Mouse (Mus musculus) skeletal muscle tissue, adult 2 months (tissue): ENCODE measurements at regions not wholly inside any gene's neighbourhood (a gene's known extent, or its start where the extent isn't known, plus 50 kb on each side); places are given as distances from the start of the nearest gene placed in this dataset.
"Not testable (repeated sequence)": the region's sequence is repeated elsewhere in the genome, so short reads cannot be mapped to it uniquely, and the experiment has no call there.

Experiments
- DNase-seq: peaks from one replicate; pipeline ENCODE4 v3.0.0-alpha.2; 2012; ENCODE audit warnings: low read depth, low spot score

DNA sequence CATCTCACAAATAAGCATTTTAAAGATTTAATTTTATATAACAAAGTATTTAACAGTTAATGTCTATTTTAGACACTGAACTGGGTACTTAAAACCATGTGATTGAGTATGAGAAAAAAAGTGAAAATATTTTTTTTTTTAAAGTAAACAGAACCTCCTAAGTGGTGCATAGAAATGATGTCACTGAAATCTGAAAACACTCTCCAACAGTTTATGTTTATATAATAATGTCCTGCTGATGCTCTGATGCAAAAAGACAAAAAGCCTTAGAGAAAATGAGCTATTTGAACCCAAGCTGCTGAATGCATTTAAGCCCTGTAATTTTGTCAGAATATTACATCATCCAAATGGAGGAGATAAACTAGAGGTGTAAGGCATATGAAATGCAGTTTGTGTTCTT, 3447.1 kb downstream of the 9330182O14Rik start:
- DNase-seq = no peak

DNA sequence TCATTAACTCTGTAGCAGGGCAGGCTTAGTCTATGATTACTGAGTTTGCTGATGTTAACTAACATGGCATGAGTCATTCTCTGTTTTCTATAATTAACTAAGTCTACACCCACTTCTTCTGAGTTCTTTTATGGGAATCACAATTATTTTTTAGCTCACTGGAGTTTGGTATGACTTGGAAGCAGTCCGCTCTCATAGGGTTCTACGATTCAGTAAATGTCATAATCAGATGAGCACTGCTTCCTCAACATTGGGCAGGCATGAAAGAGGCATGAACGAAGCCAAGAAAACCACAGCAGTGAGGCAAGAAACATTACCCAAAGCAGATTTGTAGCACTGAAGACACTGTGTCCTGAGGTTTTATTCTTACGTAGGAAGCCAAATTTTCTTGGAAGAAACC, 3451.6 kb downstream of the 9330182O14Rik start:
- no peak for DNase-seq

DNA sequence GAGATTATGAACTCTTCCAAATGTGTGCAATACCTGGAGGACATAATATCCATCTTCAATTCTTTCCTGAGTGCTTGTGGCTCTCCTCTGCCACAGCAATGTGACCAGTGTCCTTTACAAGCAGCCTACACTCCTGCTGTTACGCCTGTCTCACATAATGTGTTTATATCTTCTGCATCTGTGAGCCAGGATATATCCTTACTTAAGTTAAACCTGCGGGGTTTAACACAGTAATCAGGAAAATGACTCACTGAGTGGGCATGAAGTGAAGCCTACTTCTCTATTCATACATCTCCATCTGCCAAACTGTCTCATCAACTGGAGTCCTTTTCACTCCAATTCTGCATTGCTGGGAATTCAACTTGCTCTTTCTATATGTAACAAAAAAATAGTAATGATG, 3453.9 kb downstream of the 9330182O14Rik start:
- no peak for DNase-seq

DNA sequence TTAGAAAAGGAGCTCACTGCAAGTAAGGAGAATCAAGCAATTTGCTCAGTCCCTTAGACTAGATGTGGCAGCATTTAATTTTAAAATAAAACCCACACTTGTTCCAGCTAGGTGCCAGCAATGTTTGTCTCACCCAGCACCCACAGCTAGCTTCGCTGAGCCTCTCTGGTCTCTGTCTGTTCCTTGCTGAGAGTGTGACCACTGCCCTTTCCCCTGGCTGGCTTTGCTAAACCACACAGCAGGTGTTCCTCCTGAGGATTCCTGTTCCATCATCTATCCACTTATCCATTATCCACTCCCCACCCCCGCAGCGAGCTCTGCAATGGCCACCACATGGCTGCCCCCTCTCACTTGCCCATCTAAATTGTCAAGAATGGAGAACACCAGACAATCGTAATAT, 3473.5 kb downstream of the 9330182O14Rik start:
- DNase-seq = no peak

DNA sequence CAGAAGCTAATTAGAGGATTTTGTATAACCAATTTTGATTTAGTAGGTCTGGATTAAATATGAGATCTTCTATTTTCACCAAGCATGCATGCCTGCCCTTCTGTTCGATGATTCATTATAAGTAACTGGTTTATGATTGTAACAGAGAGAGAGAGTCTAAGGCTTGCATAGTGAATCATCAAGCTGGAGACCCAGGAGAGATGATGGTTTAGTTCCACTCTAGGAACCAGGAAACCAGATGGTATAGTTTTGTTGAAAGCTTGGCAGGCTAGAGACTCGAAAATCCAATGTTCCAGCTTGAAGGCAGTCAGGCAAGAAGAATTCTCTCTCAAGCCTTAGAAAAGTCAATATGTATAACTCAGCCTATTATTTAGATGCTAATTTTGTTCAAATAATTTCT, 3475.7 kb downstream of the 9330182O14Rik start:
- DNase-seq = no peak

DNA sequence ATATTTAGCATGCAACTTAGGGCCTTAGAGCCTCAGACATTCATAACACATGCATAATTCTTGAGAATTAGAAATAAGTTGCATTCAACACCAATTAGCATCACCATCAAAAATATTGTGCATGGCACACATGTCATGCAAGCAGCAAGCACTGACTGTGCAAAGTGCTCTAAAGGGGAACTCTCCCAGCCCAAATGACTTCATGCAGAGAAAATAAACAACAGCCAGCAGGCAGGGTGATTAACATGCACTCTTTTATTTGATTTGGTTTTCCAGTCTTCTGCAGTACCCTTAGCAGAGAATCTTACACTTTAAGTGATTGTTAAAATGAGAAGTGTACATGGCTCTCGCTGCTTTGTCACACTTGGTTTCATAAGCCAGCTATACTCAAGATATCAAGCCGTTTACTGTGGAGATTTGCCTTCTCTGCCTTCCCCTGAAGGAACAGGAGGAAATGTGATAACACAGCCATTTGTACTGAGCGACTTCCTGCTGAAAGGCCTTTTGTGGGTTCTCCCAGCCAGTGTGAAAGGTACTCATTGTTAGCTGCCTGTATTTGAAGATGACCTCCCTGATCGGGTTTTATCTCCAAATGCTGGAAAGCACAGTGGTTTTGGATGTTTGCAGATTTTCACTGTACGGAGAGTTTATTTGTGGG, 3480.0 kb downstream of the 9330182O14Rik start:
- no peak for DNase-seq

DNA sequence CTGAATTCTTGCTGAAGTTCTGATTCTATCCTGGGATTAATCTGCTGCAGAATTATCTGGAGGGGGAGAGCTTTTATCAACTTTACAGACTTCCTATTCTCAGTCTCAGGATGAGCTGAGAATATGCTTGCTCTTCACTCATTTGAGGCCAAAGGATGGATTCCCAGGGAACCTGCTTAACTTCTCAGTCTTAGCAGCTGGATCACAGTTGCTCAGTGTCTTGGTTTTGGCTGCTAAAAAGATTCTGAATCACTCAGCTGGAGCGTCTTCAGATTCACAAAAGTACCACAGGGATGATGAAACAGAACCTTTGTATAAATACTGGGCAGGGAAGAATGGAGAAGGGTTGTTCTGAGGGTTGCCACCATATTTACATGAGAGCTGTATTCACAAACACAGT, 3481.6 kb downstream of the 9330182O14Rik start:
- DNase-seq = no peak

DNA sequence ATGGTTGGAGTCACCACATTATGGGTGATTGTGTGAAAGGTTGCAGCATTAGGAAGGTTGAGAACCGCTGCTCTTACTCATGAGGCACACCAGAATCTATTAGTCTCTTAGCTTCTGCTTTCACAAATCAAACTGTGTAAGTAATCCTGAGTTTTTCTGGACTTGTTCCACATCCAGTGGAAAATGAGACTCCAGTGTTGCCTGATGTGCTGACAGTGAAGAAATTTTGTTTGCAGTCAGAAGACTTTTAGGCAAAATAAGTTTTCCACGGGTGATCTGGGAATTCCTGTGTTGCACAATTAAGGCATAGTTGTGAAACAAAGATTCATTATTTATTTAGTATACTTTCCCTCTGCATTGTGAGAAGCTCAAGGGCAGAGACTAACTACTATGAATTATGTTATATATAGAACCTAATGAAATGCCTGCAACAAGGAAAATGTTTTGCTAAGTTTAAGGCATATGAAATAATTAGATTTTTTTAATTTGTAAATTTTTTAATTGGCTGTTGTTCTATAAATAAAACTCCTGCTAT, 3490.3 kb downstream of the 9330182O14Rik start:
- peak; percentile 5 for DNase-seq

DNA sequence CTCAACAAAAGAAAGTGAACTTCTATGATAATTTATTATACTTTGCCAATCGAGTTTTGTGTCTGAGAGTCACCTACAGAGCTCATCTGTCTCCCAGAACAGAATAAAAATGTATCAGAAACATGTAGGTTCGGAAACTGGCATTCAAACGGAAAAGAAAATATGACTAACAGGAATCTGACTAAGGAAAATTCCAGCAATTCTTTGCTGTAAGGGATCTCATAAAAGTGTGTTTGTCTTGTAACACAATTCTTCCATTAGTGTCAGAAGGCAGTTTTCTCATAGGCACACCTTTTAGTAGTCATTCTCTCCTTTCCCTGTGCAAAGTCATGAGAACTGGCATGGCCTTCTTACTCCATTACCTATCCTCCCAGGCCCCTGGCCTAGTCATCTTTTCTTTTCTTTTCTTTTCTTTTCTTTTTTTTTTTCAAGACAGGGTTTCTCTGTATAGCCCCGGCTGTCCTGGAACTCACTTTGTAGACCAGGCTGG, 3490.9 kb downstream of the 9330182O14Rik start:
- DNase-seq = no peak

DNA sequence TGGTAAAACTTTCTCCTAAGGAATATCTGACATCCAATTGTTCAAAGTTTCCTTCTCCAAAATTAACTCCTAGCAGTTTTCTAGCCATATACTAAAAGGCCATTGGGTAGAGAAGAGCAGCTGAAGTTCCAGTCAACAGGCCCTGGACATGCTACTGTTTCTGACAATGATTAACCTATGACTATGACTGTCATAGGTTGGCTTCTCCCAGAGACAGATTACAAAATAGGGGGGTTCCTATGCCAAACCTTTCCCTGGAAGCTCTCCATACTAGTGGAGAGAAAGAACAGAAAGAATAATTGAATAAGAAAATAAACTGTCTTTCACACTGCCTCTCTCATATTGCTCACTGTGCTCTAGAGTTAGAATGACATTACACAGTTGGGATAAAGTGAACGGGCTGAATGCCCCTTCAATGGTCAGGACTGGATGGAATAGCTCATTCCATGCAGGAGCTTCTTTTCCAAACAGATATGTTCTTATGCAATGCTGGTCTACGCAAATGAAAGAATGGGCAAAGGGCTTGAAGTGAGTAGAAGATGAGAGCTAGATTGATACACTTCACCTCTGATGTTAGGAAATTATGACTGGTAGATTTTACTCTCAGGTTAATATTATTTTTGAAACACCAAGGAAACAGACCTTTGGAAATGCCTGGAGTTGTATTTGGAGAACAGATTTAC, 3516.8 kb downstream of the 9330182O14Rik start:
- no peak for DNase-seq

DNA sequence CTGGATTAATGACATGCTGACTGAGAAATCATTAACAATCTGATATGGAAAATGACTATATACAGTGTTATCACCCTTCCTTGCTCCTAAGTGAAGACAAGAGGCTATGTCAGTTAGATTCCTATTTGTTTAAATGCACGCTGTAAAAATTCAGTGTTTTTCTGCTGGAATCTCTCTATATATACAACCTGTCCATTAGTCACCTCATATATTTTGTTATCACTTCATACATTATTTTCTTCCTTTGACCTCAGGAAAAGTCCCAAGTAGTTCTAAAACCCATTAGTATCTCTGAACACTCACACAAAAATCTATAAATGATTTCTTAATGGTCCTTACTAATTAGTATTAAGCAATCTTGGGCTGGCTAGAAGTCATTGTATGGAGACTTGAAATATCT, 3529.5 kb downstream of the 9330182O14Rik start:
- DNase-seq = no peak

DNA sequence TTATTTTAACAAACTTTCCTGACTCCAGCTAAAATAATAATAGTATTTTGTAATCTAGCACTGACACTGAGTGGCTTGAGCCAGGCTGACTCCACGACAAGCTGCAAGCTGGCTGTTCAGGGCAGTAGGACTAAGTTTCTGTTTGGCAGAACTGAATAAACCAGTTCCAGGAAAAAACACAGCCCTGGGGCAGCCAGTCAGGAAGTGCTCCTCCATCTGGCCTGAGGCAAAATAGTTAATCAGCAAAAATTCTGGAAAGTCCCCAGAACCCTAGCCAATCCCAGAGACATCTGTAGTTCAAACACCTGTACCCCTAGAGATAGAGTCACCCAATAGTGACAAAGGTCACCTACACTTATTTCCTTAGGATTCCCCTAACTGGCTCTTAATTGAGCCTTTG, 3544.7 kb downstream of the 9330182O14Rik start:
- peak; percentile 20 for DNase-seq

DNA sequence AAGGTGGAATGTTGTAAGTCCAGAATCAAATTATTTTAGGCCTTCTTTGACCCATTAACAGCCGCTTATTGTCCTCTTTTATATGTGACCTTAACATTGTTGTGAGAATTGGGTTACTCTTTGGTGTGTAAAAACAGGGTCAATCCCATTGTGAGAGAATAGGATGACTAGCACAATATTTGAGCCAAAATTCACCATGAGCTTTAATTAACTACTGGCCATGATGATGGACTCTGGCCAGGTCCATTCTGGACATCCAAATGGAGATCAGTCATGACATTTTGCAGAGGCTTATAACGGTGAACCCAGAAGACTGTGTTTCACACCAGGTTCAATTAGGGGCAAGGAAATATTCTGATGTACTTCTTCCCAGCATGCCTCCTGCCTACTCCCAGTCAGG, 3548.0 kb downstream of the 9330182O14Rik start:
- DNase-seq = no peak

DNA sequence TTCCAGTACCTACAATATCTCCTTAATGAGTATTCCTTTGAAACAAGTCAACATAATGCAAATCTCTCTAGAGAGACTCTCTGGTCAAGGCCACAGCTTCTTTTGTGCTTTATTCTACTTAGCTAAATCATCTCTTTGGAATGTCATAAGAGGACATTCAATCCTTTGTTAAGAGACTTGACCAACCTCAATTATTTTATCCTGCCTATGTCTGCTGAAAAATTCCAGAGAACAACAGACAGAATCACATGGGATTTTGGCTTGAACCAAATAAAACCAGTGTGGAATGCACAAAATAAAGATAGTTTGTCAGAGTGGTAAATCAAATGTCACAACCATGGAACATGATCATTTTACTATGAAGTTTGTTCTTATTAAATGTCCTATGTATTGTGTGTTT, 3557.8 kb downstream of the 9330182O14Rik start:
- not testable (repeated sequence) for DNase-seq

DNA sequence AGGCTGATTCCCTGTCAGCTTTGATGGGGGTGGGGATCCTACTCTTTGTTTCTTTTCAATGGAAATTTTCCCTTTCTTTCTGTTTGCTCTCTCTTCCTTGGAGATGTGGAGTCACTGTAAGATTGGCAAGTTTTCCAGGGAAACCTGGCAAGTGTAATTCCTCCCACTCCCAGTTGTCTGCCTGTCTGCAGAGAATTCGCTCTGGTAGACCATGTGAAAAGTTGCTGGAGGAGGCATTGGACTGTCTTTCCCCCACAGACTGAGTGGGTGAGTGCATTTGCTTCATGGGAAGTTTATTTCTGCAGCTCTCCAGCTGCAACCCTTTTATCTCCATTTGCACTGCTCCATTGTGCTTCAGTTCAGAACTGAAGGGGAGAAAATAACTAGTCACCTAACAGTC, 3561.3 kb downstream of the 9330182O14Rik start:
- no peak for DNase-seq

DNA sequence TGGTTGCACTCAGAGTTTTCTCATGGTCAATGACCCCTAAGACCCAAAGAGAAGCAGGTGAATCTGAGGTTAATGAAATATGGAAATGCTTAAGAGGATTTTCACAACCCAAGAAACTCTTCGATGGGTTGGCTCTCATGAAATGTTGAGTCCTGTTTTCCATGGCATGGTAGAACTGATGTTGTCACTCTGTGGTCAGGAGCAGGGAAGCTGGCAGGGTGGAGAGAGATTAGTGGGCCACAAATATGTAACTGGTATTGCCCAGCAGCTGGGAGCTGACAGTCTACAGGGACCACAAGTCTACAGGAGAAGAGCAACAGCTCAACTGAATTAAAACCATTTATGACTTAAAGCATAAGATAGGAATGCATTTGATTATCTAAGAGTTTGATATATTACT, 3582.9 kb downstream of the 9330182O14Rik start:
- no peak for DNase-seq

DNA sequence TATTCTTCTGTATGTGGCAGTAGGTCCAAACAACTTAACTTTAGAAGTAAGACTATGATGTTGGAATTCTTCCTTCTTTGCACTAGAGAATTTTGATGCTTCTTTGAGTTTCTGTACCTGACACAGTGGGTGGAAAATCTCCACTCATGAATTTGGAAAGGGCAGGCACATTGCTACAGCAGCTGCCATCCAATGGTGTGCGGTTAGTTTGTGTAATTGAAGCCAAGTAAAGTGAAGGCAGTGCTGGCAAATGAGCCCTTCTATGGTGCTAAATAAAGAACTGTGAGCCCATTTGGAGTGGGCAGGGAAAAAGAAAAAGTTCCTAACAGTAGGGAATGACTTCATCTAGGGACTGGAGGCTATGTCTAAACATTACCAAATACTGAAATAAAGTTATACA, 3583.4 kb downstream of the 9330182O14Rik start:
- DNase-seq = no peak

DNA sequence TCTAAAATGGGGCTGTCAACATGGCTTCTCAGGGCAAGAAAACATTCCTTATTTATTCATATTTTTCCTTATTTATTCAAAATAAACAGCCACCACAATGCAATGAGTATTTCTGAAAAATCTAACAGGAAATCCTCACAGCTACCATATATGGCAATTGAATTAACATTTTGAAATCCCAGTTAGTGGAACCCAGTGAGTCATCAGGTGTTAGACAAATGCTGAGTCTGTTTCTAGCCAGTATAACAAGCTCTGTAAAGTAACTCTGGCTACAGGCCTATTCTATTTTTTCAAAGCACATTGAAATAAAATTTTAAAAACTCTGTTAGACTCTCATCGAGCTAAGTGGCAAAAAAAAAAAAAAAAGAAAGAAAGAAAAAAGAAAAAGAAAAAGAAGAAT, 3586.8 kb downstream of the 9330182O14Rik start:
- DNase-seq = no peak

DNA sequence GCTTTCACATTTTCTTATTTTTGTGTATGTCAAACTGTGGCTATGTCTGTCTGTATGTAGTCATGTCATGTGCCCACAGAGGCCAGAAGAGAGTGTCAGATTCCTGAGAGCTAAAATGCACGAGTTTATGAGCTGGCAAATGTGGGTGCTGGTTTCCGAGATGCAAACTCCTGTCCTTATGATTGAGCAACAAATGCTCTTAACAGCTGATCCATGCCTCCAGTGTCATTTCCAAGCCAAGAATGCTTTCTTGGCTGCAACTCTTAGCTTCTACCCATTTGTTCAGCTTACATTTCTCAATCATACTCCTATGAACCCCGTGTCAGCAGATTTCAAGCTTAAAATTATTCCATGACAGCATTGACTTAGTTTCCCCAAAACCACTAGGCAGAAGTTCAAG, 3601.5 kb downstream of the 9330182O14Rik start:
- DNase-seq = no peak

DNA sequence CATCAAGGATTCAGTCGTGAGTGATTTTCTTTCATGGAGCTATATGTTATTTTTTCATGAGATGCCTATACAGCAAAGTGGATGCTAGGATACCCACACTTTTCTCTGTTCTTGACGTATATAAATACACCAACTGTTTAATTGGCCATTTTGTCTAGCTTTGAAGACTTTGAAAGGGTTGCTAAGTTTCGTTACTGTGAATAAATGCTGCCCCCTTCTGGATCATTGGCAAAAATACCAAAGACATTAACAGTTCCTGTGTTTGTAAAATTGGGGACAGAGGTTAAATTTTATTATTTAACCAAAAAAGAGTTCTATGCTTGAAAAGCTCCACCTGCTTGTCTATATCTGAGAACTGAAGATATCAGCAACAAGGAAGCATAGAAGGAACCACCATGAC, 3624.1 kb downstream of the 9330182O14Rik start:
- DNase-seq = no peak

DNA sequence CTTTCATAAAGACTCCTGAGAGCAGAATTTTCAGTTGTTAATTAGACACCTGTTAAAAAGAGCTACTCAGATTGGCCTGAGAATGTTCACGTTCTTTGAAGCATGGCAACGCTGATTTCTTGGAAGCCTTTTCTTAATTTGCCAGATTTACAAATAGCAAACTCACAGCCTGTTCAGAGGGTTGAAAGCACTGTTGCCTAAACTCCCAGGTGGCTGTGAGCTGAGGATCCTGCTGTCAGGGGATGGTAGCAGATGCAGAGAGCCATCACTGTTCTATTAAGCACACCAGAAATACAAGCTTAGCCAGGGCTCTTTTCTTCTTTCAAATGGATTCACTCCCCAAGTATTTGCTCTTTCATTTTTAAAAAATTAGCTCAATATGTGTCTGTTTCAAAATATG, 3630.4 kb downstream of the 9330182O14Rik start:
- DNase-seq = no peak

DNA sequence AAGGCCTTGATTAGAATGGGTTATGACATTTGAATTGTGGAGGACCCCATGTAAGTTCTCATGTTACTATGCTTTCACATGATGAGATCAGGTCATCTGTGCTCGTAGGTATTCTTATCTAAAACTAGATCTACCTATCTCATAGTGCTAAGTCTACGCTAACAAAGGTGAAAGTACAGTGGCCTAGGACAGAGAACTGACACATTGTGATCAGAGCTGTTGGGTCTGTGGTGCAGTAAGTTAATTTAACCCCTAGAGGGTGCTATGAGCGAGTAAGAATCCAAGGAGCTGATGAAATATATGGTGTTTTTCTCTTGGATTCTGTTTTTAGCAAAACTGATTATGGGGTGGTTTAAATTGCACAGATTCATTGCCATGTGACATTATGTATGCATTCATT, 3638.6 kb downstream of the 9330182O14Rik start:
- no peak for DNase-seq

DNA sequence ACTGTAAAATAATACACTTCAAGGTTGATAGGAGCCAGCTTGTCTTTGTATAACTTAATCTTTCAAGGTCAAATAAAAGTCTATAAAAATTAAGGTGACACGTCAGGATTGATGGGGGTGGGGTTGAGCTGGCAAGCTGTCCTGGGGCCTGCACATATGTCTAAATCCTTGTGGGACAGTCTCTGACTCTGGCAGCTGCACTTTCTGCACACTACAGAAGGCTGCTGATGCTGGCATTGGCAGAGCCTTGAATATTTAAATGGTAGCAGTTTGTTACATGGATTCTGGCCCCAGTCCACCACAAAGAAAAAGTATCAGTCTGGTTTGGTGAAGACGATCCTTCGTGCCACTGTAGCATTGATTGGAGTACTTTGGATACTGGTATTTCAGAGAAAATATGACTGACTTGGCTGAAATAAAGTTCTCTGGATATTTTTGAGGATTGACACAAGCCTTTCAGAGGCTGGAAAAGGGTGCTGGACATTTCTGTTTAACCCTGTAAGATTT, 3648.0 kb downstream of the 9330182O14Rik start:
- DNase-seq = not testable (repeated sequence)
